Mouse (Mus musculus) testis, adult 2 months (tissue): ENCODE results near the gene Opn5. TPM values are rescaled to one million over a fixed set of nuclear protein-coding genes. Genes with fewer than 3 reads are reported as not detected.

Source experiments
- H3K27ac ChIP-seq: fragments of 200-500 bp; 2 replicates; pipeline ENCODE4 v1.5.1; 2012; ENCODE audit warnings: low read depth, low read length; ENCODE audit not compliant: control insufficient read depth, insufficient read depth
- H3K27me3 ChIP-seq: fragments of 200-500 bp; 2 replicates; pipeline ENCODE4 v1.6.1; 2012; ENCODE audit warnings: mild to moderate bottlenecking, low read length, moderate library complexity; ENCODE audit not compliant: control insufficient read depth, insufficient read depth
- H3K36me3 ChIP-seq: fragments of 200-500 bp; 2 replicates; pipeline ENCODE4 v1.6.1; 2012; ENCODE audit warnings: mild to moderate bottlenecking, low read length; ENCODE audit not compliant: control insufficient read depth, insufficient read depth
- H3K4me1 ChIP-seq: fragments of 200-500 bp; 2 replicates; pipeline ENCODE4 v1.6.1; 2012; ENCODE audit warnings: low read length; ENCODE audit not compliant: control insufficient read depth, insufficient read depth
- H3K4me3 ChIP-seq: fragments of 200-500 bp; 2 replicates; pipeline ENCODE4 v1.5.1; 2012; ENCODE audit warnings: low read depth, mild to moderate bottlenecking, low read length, moderate library complexity, mixed read lengths; ENCODE audit not compliant: control insufficient read depth
- CTCF ChIP-seq: fragments of 200-500 bp; IDR thresholded peaks from 2 replicates; pipeline ENCODE4 v1.5.1; 2012; ENCODE audit warnings: low read depth, mild to moderate bottlenecking, inconsistent platforms, low read length, moderate library complexity; ENCODE audit not compliant: control insufficient read depth, insufficient read depth, insufficient replicate concordance
- POLR2A ChIP-seq: fragments of 200-500 bp; IDR thresholded peaks from 2 replicates; pipeline ENCODE4 v1.6.1; 2012; ENCODE audit warnings: low read depth, mild to moderate bottlenecking, inconsistent platforms, low read length, moderate library complexity; ENCODE audit not compliant: control insufficient read depth
- polyA plus RNA-seq: library from polyadenylated mRNA; depleted of rRNA; stranded (reverse); fragments of >200 nt; gene quantifications from 2 replicates; pipeline ENCODE4 v1.2.3, GENCODE M21; 2012

Opn5 gene
- polyA plus RNA-seq, 1 experiment: not detected

DNA sequence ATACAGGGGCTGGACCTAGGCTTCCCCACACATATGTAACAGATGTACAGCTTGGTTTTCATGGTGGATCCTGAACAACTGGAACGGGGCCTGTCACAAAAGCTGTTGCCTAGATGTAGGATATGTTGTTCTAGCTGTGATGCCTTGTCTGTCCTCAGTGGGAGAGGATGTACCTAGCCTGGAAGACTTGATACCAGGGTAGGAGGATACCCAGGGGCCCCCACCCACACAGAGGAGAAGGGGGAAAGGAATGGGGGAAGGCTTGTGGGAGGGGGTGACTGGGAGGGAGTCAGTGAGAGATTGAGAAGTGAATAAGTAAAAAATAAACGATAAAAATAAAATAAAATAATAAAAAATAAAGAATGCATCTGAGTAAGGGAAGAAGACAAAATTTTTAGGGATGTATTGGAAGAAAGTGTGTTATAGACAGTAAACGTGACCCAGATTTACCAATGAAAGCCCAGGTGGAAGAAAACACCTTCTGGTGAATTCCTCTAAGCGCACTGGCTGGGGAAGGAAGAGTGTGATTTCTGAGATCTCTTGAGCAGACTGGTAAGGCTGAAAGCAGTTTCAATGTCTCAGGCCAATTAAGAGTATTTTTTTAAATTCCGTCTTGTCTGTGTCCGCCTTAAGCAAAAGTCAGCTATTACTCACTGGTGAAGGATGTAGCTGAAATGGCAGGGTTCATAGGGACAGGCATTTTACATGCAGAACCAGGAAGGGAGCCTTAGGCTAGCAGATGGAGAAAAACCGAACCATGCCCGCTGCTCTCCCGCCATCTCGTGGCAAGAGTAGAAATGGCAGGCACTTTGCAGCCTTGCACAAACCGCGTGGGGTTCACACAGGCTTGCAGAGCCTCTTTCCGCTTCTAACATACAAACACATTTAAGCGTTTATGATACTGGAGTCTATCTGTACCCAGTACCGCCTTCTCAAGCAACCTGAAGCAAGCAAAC, 8.1 kb downstream of the Opn5 start:
- Histone ChIP-seq H3K4me1 (no peaks in the 10 kb centered on the region), H3K27me3 (no peaks in the 10 kb centered on the region), H3K36me3 (no peaks in the 10 kb centered on the region), H3K4me3 (no peak overlapping the region), H3K27ac (no peak overlapping the region)
- TF ChIP-seq CTCF: peak; percentile 74; the same call in 1 of the 2 replicates
- TF ChIP-seq POLR2A: no peak

GRCm38 (mm10) chr17:42586486-42586885, 24.7 kb downstream of the Opn5 start:
- Histone ChIP-seq H3K4me3 (no peak overlapping the region), H3K4me1 (no peaks in the 10 kb centered on the region), H3K36me3 (no peaks in the 10 kb centered on the region), H3K27ac (no peak overlapping the region), H3K27me3 (no peaks in the 10 kb centered on the region)
- no peak for TF ChIP-seq POLR2A
- TF ChIP-seq CTCF: no peak

DNA sequence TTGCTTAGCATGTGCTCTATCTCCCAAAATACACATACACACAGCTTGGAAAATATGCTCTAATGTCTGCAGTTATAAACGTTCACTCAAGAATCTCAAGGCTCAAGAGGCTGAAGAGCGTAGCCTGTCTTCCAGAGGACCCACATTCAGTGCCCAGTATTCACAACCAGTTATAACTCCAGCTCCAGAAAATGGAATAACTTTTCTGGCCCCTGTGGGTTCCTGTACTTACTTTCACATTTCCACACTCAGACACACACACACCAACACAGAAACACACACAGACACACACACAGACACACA, 28.2 kb downstream of the Opn5 start:
- H3K4me3 ChIP-seq: no peak overlapping the region
- H3K4me1 ChIP-seq: no peaks in the 10 kb centered on the region
- H3K27me3 ChIP-seq: no peaks in the 10 kb centered on the region
- no peaks in the 10 kb centered on the region for H3K36me3 ChIP-seq
- no peak for TF ChIP-seq CTCF
- TF ChIP-seq POLR2A: no peak
- no peak overlapping the region for H3K27ac ChIP-seq

DNA sequence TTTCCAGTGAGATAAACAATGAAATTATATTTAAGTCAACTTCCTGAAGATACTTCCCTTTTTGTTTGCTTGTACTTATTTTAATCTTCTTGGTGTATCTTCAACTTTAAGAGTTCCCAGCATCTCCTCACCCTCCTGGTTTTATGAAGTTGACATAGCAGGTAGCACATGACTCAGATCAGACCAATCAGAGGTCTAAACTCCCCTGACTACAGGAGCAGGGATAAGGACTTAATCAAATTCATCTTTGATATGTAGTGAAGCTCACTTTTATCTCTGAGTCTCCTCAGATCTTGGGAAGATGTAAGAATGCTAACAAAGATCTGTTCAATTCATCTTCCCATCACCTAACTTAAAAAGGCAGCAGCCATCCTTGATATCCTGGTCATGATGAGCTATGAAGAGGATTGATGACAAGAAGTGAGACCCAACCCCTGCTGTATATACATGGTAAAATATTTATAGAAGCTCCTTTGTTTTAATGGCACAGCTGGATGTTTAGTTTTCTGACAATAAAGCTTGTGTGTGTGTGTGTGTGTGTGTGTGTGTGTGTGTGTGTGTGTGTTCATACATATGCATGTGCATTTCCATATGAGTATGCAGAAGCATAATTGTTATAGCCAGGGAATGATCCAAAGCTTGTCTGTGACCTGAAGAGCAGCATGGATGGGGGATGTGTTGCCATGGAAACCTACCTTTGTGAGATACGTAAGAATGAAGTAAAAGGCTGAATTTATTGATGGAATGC, 28.7 kb downstream of the Opn5 start:
- no peak overlapping the region for H3K27ac ChIP-seq
- H3K4me3 ChIP-seq: no peak overlapping the region
- no peaks in the 10 kb centered on the region for H3K27me3 ChIP-seq
- H3K36me3 ChIP-seq: no peaks in the 10 kb centered on the region
- no peak for TF ChIP-seq CTCF
- TF ChIP-seq POLR2A: no peak
- H3K4me1 ChIP-seq: no peaks in the 10 kb centered on the region

DNA sequence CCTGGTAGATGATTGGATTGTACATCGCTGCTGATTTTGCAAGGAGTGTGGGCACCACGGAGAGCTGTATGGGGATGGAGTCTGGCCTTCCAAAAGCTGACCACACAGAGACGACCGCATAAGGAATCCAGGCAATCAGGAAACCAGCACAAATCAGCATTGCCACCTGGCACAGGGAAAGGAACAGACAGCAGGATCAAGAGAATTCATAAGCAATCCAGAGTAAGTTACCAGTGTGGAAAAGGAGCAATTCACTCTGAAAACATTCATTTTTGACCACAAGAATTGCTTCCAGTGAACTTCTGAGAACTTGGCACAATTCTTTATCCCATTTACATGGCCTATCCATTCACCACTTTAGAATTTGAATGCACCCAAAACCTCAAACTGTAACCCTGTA, 30.6 kb downstream of the Opn5 start:
- Histone ChIP-seq H3K36me3 (no peaks in the 10 kb centered on the region), H3K27ac (no peak overlapping the region), H3K4me1 (no peaks in the 10 kb centered on the region), H3K4me3 (no peak overlapping the region), H3K27me3 (no peaks in the 10 kb centered on the region)
- TF ChIP-seq POLR2A (no peak), CTCF (no peak)

DNA sequence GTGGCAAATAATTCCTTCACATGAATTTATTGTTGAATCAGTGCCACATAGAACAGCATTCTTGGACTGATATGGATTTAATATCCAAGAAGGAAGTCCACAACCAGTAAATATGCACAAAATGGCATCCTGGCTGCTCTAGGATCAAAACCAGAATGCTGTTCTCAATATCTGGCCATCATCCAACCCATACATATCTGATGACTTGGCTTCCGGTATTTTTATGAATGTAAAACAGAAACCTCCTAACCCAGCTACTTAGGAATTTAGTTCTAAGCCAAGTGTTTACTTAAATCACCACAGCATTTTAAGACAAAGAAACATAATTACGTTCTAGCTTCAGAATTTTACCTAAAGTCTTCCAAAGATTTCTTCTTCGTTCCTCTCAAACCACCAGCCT, 31.0 kb downstream of the Opn5 start:
- TF ChIP-seq CTCF: no peak
- Histone ChIP-seq H3K27ac (no peak overlapping the region), H3K4me1 (no peaks in the 10 kb centered on the region), H3K36me3 (no peaks in the 10 kb centered on the region), H3K27me3 (no peaks in the 10 kb centered on the region), H3K4me3 (no peak overlapping the region)

DNA sequence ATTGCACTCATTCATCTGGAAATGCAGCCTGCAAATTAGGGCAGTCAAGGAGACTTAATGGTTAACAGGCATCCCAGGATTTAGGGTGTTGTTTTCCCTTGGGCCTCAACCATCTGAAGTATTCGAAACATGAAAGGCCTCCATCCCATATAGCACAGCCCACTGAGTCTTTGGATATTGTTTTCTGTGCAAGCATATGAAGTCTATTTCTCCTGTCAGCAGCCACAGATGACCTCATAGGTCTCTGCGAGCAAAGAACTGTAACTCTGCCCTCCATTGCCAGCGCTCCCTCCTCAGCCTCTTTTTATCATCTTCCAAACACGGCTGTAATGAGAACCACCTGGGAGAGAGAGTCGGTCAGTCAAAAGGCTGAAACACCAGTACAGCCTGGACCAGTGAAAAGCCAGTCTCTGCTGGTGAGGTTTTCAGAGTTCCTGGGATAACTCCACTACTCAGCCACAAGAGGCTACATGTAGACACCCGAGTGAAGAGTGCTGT, 34.5 kb downstream of the Opn5 start:
- no peak overlapping the region for H3K4me3 ChIP-seq
- no peak overlapping the region for H3K27ac ChIP-seq
- H3K27me3 ChIP-seq: no peaks in the 10 kb centered on the region
- TF ChIP-seq POLR2A: no peak
- no peaks in the 10 kb centered on the region for H3K4me1 ChIP-seq
- no peaks in the 10 kb centered on the region for H3K36me3 ChIP-seq

GRCm38 (mm10) chr17:42573786-42574185, 37.4 kb downstream of the Opn5 start:
- Histone ChIP-seq H3K36me3 (no peaks in the 10 kb centered on the region), H3K4me1 (no peaks in the 10 kb centered on the region), H3K4me3 (no peak overlapping the region), H3K27me3 (no peaks in the 10 kb centered on the region), H3K27ac (no peak overlapping the region)
- TF ChIP-seq CTCF: no peak
- TF ChIP-seq POLR2A: no peak
